Mouse (Mus musculus): ENCODE measurements around the gene Asap3.

Asap3 gene

GRCm38 (mm10) chr4:136206033-136206893 lies at the start of gene Asap3:
Gene Asap3 (plus strand): TSS chr4:136206365.
- DNase-seq (ENCODE audit: low spot score in 2 of 2), result peak; percentile 76 to 80

DNA sequence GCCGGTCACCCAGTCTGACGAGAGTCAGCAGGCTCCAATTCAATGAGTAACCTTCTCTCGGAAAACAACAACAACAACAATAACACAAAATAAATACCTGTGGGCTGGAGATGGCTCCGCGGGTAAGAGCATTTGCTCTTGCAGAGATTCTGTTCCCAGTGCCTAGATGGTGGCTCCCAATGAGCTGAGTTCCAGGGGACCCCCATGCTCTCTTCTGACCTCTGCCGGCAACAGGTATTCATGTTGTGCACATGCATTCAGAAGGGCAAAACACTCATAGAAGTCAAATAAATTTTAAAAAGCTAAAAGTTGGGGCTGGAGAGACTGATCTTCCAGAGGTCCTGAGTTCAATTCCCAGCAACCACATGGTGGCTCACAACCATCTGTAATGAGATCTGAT lies 47.7 kb upstream of the Asap3 start:
- DNase-seq (ENCODE audit: low spot score in 2 of 2), result no peak

GRCm38 (mm10) chr4:136159802-136160397 lies 46.3 kb upstream of the Asap3 start:
- DNase-seq (ENCODE audit: low spot score in 2 of 2), result peak in 1 of 2 experiments; percentile 71

DNA sequence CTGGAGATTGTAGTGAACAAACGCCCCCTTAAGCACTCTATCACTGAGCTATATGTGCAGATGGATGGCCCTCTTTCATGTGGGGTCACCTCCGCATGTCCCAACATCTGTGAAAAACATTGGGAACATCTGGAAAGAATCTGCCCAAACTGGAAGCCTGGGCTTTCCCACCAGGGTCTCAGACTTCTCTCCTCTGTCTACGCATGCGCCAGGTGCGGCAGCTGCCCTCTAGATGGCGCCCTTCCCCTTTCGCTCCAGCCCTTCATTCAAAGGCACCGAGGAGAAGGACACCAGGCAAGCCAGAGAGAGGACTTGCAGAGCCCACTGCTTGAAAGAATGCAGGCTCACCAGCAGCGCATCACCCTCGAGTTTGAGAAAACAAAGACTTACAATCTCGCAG lies 42.7 kb upstream of the Asap3 start:
- DNase-seq (ENCODE audit: low spot score in 2 of 2), result peak; percentile 70 to 80

DNA sequence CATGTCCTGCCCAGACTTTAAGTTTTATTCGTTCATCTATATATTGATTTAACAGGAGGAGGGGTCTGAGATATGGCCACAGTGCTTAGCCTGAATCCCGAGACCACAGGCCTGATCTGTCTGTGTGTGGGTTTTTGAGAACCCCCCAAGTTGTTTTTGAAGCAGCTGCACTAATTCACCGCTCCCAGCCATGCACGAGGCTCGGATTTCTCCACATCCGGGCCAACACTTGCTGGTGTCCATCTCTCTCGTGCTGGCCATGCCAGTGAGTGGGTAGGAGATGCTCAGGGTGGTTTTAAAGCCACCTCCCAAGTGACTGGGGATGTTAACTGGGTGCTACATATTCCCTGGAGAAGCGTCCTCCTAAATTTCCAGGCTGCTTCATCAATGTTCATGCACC lies 41.2 kb upstream of the Asap3 start:
- no peak for DNase-seq (ENCODE audit: low spot score in 2 of 2)

DNA sequence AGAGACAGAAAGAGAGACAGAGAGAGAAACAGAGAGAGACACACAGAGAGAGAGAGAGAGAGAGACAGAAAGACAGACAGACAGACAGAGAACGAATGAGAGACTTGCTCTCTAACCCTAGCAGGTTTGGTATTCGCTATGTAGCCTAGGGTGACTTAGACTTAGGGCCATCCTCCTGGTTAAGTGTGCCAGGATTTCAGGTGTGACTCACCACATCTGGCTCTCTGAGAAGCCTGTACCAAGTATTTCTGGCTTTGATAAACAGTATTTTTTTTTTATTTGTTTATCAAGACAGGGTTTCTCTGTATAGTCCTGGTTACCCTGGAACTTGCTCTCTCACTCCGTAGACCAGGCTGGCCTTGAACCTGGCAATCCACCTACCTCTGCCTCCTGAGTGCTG lies 38.5 kb upstream of the Asap3 start:
- no peak for DNase-seq (ENCODE audit: low spot score in 2 of 2)

- no peak for DNase-seq (ENCODE audit: low spot score in 2 of 2)
Observed at GRCm38 (mm10) chr4:136170401-136170800, 35.8 kb upstream of the Asap3 start.

GRCm38 (mm10) chr4:136171455-136171854 lies 34.7 kb upstream of the Asap3 start:
- no peak for DNase-seq (ENCODE audit: low spot score in 2 of 2)

- no peak for DNase-seq (ENCODE audit: low spot score in 2 of 2)
Observed at GRCm38 (mm10) chr4:136172011-136172541, 34.1 kb upstream of the Asap3 start, which contains the start of gene E2f2. Gene E2f2 (plus strand): TSS chr4:136172394.

GRCm38 (mm10) chr4:136172542-136173209 lies 33.5 kb upstream of the Asap3 start:
- DNase-seq (ENCODE audit: low spot score in 2 of 2), result no peak

- DNase-seq (ENCODE audit: low spot score in 2 of 2), result no peak
Observed at GRCm38 (mm10) chr4:136173210-136173715, 32.9 kb upstream of the Asap3 start.

GRCm38 (mm10) chr4:136174216-136175193 lies 31.7 kb upstream of the Asap3 start:
- no peak for DNase-seq (ENCODE audit: low spot score in 2 of 2)

DNA sequence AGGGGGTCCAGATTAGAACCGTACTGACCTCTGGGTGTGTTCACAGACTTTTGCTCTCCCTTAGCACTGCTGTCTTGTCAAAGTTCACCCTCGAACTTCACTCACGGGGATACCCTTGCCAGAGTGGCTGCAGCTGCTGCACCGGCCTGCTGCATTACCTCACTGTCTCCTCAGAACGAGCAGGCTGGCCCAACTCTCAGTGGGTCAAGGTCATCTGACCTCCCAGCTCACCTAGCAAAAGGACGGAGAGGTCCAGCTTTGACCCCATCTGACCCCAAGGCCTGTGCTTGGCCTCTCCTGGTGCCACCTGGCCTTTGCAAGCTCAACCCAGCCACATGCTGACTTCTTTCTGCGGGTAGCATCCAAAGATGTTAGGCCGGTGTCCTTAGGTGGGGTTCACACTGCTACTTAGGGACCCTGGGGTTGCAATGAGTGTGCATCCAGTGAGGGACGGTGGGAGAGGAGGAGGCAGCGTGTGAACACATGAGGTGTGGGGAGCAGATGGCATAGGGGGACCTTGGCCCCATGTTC lies 30.1 kb upstream of the Asap3 start:
- no peak for DNase-seq (ENCODE audit: low spot score in 2 of 2)

- no peak for DNase-seq (ENCODE audit: low spot score in 2 of 2)
Observed at GRCm38 (mm10) chr4:136177244-136177611, 28.9 kb upstream of the Asap3 start.

- no peak for DNase-seq (ENCODE audit: low spot score in 2 of 2)
Observed at GRCm38 (mm10) chr4:136177612-136178474, 28.3 kb upstream of the Asap3 start.

- DNase-seq (ENCODE audit: low spot score in 2 of 2), result no peak
Observed at GRCm38 (mm10) chr4:136178475-136178921, 27.7 kb upstream of the Asap3 start.

- DNase-seq (ENCODE audit: low spot score in 2 of 2), result no peak
Observed at GRCm38 (mm10) chr4:136179456-136179855, 26.7 kb upstream of the Asap3 start.

- DNase-seq (ENCODE audit: low spot score in 2 of 2), result peak; percentile 49 to 71
Observed at GRCm38 (mm10) chr4:136179998-136180397, 26.2 kb upstream of the Asap3 start.
